14 mouse cellular contexts compared by ENCODE assay signal in genomic region chr9:83615912-83616585, GRCm38 (mm10).
A peak's percentile ranks its signal among the peaks of the same experiment; 100 is the strongest.
DNase-seq lines count a peak whose midpoint lies in the region; ATAC-seq lines count a peak whose summit lies in the region.
"Had no signal": no experiment of that assay in that cellular context is flagged by ENCODE, and none has a peak within 500 bp of the region (broad histone marks: within the 10 kb centered on the region; RNA-seq: fewer than 3 reads in every experiment).

No protein-coding gene starts in this region.

- intact Hi-C loops in left cerebral cortex, postnatal 25 days (cut with DNase I): no loop called here

- H3K27me3 ChIP-seq in forebrain, embryonic 16.5 days (replicated peaks; ENCODE audit: control insufficient read depth, insufficient read depth, low read length): no peaks in the 10 kb centered on the region
- H3K27me3 ChIP-seq in forebrain, embryonic 10.5 days (ENCODE audit: poor library complexity, severe bottlenecking): no peaks in the 10 kb centered on the region
- H3K27me3 ChIP-seq in lung, embryonic 15.5 days: no peaks in the 10 kb centered on the region
- no peaks in the 10 kb centered on the region for H3K27me3 ChIP-seq in embryonic facial prominence, embryonic 12.5 days
- H3K27me3 ChIP-seq: limb, embryonic 12.5 days; neural tube, embryonic 15.5 days had no signal

- H3K9me3 ChIP-seq in forebrain, embryonic 16.5 days (ENCODE audit: control insufficient read depth, low read length): no peaks in the 10 kb centered on the region
- H3K9me3 ChIP-seq in forebrain, embryonic 10.5 days: no peaks in the 10 kb centered on the region
- no peaks in the 10 kb centered on the region for H3K9me3 ChIP-seq in lung, embryonic 15.5 days
- no peaks in the 10 kb centered on the region for H3K9me3 ChIP-seq in embryonic facial prominence, embryonic 12.5 days
- H3K9me3 ChIP-seq: hindbrain, embryonic 10.5 days; limb, embryonic 12.5 days; neural tube, embryonic 15.5 days had no signal

- DNase-seq in forebrain, embryonic 10.5 days (ENCODE audit: extremely low spot score, low spot score): no peak
- no peak for DNase-seq in lung, postnatal 14 days
- no peak for DNase-seq in left cerebral cortex, postnatal 25 days (ENCODE audit: low spot score in 2 of 2)
- no peak for DNase-seq in layer of hippocampus, adult 18-20 months (ENCODE audit: low spot score in 2 of 2)
- DNase-seq: adrenal gland, postnatal 36 days; cerebellum, adult 18-20 months had no signal

- H3K4me3 ChIP-seq in forebrain, embryonic 16.5 days (replicated peaks; ENCODE audit: low read length): no peak overlapping the region
- H3K4me3 ChIP-seq in forebrain, embryonic 10.5 days: no peak overlapping the region
- no peak overlapping the region for H3K4me3 ChIP-seq in lung, embryonic 15.5 days
- no peak overlapping the region for H3K4me3 ChIP-seq in embryonic facial prominence, embryonic 12.5 days
- H3K4me3 ChIP-seq: erythroblast, embryonic 14.5 days; hindbrain, embryonic 10.5 days; limb, embryonic 12.5 days; neural tube, embryonic 15.5 days had no signal

- H3K9ac ChIP-seq in forebrain, embryonic 16.5 days (replicated peaks; ENCODE audit: low read depth, low read length): no peak overlapping the region
- H3K9ac ChIP-seq in lung, embryonic 15.5 days: no peak overlapping the region
- H3K9ac ChIP-seq in embryonic facial prominence, embryonic 12.5 days: no peak overlapping the region
- H3K9ac ChIP-seq: limb, embryonic 12.5 days; neural tube, embryonic 15.5 days had no signal

- WGBS in forebrain, embryonic 16.5 days: 53% methylated on average over 6 of the region's 6 CpGs
- WGBS in forebrain, embryonic 10.5 days: 68% methylated on average over 6 of the region's 6 CpGs
- 14% methylated on average over 6 of the region's 6 CpGs for WGBS in lung, embryonic 15.5 days
- WGBS in embryonic facial prominence, embryonic 12.5 days: 38% methylated on average over 6 of the region's 6 CpGs

- peak; percentile 33; the same call in 1 of the 2 replicates for ATAC-seq in forebrain, embryonic 16.5 days
- ATAC-seq in lung, embryonic 15.5 days (ENCODE audit: borderline replicate concordance, extremely low read depth, low FRiP score, low TSS enrichment): peak; percentile 66; the same call in 1 of the 2 replicates
- peak; percentile 66; the same call in 1 of the 2 replicates for ATAC-seq in embryonic facial prominence, embryonic 12.5 days (ENCODE audit: insufficient number of reproducible peaks, insufficient read depth, low FRiP score, low TSS enrichment)
- peak; percentile 71 for ATAC-seq in megakaryocyte progenitor cell, adult 5-6 weeks (replicated peaks; ENCODE audit: poor library complexity)

- no peaks in the 10 kb centered on the region for H3K36me3 ChIP-seq in forebrain, embryonic 16.5 days (ENCODE audit: control insufficient read depth, insufficient read depth)
- no peaks in the 10 kb centered on the region for H3K36me3 ChIP-seq in forebrain, embryonic 10.5 days (replicated peaks)
- no peaks in the 10 kb centered on the region for H3K36me3 ChIP-seq in lung, embryonic 15.5 days
- no peaks in the 10 kb centered on the region for H3K36me3 ChIP-seq in embryonic facial prominence, embryonic 12.5 days
- H3K36me3 ChIP-seq: hindbrain, embryonic 10.5 days; limb, embryonic 12.5 days; neural tube, embryonic 15.5 days had no signal

- no peak overlapping the region for H3K27ac ChIP-seq in forebrain, embryonic 16.5 days (ENCODE audit: low read length)
- no peak overlapping the region for H3K27ac ChIP-seq in forebrain, embryonic 10.5 days
- H3K27ac ChIP-seq in lung, embryonic 15.5 days: 0 out of 2 replicates have a peak overlapping the region, but pooled peaks have one; percentile 10
- H3K27ac ChIP-seq in embryonic facial prominence, embryonic 12.5 days: no peak overlapping the region
- H3K27ac ChIP-seq: hindbrain, embryonic 10.5 days; limb, embryonic 12.5 days; neural tube, embryonic 15.5 days had no signal

- no peaks in the 10 kb centered on the region; the same call in 1 of the 2 replicates for H3K4me1 ChIP-seq in forebrain, embryonic 16.5 days (replicated peaks; ENCODE audit: control insufficient read depth, insufficient read depth, low read length)
- peaks cover 36% of the 10 kb centered on the region for H3K4me1 ChIP-seq in forebrain, embryonic 10.5 days
- H3K4me1 ChIP-seq in lung, embryonic 15.5 days: peaks cover 15% of the 10 kb centered on the region
- H3K4me1 ChIP-seq in embryonic facial prominence, embryonic 12.5 days: no peaks in the 10 kb centered on the region

- H3K4me2 ChIP-seq in forebrain, embryonic 16.5 days (ENCODE audit: low read length): no peak overlapping the region
- H3K4me2 ChIP-seq in lung, embryonic 15.5 days: peak overlapping the region; percentile 5
- H3K4me2 ChIP-seq in embryonic facial prominence, embryonic 12.5 days (replicated peaks): no peak overlapping the region
- H3K4me2 ChIP-seq: limb, embryonic 12.5 days; neural tube, embryonic 15.5 days had no signal
